Mouse (Mus musculus): ENCODE measurements at regions not wholly inside any gene's neighbourhood (a gene's known extent, or its start where the extent isn't known, plus 50 kb on each side); places are given as distances from the start of the nearest gene placed in this dataset.

DNA sequence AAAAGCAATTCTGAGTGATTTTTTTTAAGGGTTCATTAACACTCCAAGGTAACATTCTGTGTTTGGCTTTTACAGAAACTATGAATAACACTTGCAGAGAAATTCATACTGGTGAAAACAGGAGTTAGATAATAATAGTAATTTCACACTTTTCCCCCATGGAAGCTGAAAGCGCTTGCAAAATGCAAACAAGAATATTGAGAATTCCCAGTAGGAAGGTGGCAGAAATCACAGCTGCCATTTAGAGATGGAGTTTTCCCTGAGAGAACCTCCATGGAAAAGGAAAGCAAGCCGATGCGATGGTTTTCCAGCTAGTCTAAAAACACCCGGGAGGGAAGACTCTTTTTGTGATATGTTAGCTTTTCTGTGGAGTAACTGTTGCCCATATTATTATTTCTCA, 174.1 kb upstream of the App start:
- no peak for DNase-seq

DNA sequence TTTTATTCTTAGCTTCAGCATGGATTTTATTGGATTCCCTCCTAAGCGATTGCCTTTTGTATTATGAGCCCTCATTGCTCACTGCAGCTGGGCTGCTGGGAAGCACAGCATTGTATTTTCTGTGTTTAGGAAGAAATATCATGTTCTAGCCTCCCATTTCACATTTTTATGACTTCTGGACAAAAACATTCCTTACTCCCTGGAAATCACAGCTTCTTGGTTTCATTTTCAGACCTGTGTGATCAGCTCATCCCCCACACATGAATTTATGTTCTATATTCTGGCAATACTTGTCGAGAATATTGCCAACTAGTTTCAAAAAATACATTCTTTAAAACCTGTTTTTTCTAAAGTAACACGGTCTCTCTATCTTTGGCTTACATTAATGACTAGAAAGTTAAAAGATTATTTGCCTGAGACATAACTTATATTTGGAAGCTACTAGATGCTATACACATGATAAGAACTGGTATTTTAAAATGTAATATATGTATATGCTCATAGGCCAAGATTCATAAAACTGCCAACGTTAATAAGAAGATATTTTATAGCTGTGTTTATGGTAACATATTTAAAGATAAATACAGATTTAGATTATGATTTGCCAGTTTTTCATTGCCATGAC, 163.0 kb upstream of the App start:
- no peak for DNase-seq

DNA sequence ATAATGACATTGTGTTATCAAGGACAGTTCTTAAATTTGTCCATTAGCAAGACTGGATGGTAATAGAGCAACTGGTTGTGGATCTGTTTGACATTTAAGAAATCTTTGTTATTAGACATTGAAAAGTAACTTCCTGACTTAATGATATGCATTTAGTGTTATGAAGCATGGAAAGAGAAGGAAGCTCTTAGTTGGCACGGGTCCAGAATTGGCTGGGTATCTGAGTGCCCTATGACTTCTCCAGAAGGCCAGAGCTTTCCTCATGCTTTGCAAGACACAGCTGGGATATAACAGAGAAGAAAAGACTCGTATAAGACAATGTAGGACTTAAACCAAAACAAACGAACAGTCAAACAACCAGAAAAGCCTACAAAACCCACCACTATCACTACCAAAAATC, 160.0 kb upstream of the App start:
- DNase-seq: peak in 1 of 2 experiments; percentile 8

DNA sequence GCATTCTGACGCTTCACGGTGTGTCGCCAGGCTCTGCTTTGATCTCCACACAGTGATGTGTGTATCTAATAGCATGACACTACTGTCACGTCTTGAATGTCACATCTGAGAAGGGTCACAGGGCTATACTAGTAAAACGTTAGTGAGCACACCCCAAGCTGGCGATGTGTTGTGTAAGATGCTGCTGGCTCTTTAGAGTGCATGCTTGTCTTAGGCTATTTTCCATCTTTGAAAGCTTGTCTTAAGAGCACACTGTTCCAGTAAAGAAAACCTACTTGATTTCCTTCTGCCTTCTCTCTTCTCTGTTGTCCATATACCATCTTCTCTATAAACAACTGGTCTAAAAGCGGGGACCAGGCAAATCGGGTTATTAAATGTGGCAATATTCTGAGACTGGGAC, 138.5 kb upstream of the App start:
- DNase-seq: no peak

DNA sequence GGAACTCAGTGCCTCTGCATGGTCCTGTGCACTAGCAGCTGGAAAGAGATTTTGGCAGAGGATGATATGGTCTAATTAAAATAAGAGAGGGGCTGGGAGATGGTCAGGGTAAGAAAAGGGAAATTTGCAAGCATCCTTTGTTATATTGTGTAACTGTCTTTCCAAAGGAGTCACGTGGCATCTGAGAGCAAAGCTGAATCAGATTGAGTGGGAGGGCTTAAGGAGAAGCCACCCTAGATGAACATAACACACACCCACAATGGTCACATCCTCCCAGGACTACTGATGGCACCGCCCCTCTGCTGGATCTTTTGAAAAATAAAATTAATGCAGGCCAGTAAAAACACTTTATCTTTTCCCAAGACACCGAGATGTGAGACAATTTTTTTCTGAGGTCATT, 135.9 kb upstream of the App start:
- DNase-seq: no peak

DNA sequence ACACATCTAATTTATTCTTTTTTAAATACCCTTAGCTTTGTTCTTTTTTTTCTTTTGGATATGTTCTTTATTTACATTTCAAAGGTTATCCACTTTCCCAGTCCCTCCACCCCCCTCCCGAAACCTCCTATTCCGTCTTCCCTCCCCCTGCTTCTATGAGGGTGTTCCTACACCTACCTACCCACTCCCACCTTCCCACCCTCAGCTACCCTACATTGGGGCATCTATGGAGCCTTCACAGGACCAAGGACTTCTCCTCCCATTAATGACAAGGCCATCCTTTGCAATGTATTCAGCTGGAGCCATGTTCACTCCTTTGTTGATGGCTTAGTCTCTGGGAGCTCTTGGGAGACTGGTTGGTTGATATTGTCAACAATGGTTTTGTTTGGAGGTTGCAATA, 134.9 kb upstream of the App start:
- no peak for DNase-seq

DNA sequence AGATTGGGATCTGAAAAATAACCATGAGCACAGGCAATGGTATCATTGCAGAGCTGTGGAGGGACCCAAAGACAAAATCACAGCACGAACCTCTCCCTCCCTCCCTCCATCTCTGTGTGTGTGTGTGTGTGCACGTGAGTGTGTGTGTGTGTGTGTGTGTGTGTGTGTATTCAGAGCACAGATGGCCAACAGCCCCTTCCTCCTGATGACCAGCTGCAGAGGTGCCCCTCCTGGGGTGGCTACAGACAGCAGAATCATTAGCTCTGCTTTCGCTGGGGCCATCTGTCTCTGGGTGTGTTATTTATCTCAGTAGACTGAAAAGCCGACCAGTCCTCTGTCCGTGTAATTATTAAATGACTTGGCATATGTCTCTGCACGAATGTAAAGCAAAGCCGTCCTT, 134.4 kb upstream of the App start:
- no peak for DNase-seq

DNA sequence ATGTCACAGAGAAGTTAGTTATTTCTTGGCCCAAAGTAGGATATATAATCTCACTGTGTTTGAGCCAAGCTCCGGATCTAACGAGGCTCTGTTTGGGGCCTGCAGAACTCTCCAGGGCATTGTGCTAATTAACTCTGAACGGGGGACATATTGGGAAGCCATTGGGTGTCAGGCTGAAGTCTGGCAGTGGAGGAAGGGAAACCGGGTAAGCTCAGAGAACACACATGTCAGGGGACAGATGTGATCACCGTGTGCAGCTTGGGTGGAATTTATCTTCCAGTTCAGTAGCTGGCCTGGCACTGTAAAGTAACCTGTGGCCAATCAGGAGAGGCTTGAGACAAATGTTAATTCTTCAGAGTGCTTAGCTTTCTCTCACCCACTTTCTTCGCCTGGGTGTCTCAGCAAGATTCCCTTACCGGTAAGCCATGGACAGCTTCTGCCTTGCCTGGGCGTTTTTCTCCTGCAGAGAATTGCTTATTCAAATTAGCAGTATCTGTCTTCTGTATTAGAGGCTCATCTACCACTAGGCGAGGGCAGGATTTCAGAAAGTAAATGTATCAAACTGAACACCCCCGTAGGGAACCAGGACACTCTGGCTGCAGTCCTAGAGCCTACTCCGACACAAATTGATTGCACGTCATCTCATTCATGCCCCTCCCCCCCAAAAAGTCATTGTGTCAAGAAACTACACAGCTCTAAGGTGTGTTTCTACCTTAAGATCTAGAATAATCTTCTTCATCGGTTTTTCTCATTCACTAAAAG, 126.7 kb upstream of the App start:
- no peak for DNase-seq

DNA sequence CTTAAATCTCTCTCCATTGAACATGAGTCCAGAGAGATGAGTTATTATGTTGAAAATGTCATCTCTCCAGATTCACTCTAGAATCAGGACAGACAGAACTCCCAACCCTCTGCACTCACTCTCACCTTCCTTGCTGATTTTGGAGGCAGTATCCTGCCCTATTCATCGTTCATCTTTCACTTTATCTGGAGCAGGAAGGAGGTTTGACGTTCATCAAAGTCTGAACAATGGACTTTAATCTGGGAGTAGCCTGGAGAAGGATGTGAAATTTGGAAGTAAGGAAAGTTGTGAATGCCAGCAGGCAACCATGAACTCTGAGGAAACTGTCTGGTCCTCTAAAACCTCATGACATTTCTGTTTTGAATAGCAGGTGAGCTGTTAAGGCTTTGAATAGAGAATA, 125.0 kb upstream of the App start:
- DNase-seq: no peak

DNA sequence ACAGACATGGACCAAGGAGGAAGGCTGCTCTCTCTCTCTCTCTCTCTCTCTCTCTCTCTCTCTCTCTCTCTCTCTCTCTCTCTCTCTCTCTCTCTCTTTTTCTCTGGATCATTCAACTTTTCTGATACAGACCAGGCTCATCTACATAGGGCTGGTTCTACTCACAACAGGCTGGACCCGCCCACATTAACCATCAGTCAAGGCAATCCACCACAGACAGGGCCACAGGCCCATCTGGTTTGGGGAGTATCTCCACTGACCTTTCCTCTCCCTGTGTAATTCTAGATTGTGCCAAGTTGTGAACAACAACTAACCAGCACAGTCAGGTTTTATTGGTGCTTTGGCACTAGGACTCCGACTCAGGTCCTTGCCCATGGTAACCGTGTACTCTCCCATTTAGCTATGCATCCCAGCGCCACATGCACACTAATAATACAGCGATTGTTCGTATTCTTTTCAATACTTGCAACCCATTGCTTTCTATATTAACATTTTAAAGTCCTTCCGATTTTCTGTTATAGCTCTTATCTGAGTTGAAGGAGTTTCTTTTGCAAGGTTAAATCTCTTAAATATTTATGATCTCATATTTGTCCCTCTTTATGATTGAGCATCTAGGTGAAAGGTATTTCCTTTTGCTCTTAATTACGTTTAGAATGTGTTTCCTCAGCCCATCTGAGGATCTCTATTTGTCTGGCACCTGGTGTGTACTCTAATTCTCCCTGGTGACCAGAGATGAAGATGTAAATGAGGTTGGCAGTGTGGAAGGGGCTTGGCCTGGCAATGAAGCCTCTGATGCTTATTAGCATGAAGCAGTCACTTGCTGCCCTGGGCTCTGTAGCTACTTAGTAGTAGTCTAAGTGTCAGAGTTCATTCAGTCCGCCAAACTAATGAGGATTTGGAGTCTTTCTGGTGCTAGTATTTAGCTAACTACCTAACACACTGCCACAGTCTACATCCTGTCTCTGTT, 117.7 kb upstream of the App start:
- DNase-seq: no peak

DNA sequence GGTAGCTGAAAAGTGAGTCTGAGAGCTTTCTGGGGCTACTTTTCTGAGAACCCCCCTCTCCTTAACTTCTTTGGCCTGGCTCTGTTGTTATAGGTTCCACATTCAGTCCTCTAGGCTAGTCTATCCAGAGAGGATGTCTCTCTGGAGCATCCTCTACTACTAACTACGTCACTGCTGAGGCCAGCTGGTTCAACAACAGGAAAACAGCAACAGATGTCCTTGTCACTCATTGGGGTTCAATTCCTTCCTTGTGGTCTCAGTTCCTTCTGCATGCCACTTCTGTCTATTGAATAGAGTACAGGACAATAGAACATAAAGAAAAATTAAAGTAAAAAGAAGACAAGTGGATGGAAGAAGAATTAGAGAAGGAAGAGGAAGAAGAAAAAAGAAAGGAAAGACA, 104.3 kb upstream of the App start:
- no peak for DNase-seq

DNA sequence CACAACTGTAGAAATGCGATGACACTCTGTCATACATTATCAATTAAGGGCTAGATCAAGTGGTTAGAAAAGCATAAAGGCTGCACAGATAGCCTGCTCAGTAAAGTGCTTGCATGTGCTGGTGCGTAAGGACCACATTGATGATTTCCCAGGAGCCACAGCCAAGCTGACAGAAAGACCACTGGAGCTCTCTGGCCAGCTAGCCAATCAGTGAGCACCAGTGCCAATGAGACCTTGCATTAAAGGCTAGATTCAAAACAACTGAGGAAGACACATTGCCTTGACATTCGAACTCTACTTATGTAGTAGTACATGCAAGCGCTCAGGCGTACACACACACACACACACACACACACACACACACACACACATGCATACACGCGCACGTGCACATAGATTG, 96.1 kb upstream of the App start:
- DNase-seq: no peak

DNA sequence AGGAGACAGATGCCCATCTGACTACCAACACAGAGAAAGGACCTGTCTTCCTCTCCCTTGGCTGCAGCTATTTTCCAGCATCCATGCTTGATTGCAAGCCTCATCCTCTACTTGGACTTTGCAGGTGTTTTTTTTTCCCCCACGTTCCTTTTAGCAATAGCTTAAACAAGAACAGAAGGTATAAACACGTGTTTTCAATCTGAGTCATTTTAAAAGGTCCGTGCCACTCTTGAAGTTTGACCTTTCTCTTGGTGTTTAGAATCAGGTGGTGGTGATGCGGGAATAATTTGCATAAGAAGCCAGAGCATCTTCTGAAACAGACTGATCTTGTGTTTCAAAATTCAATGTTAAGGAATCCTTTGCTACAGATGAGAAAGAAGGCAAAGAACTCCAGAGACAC, 86.3 kb upstream of the App start:
- no peak for DNase-seq

DNA sequence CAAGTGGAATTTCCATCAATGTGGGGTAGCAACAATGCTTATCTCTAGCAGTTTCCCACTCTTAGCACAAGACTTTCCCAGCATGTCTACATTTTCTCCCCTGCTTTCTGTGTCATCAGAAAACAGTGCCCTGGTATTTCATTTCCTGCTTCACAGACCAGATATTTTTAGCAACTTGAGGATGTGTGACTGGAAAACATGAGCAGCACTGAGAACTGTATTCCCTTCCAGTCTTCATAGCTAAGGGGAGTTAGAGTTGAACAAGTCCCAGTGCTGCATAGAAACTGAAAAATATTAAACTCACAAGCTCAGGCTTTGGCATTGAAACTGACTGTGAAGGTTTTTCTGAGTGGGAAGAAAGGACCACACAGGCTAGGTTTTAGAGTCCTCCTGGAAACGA, 73.7 kb upstream of the App start:
- no peak for DNase-seq

DNA sequence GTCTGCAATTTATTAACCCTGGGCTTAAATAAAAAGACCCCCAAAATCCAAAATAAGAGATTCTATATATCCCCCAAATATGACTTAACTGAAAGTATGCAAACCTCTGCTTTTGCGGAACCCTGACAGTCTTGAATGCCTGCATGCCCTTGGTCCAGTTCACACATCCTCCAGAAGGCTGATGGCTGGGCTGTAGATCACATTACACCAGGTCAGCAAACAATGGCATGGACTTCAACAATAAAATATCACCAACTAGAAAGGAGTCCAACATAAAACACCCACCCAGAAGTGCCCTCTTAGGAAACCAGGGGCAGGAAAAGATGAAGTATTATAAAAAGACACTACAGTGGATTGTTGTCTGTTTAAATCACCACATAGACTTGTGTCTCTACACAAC, 59.5 kb upstream of the App start:
- no peak for DNase-seq

DNA sequence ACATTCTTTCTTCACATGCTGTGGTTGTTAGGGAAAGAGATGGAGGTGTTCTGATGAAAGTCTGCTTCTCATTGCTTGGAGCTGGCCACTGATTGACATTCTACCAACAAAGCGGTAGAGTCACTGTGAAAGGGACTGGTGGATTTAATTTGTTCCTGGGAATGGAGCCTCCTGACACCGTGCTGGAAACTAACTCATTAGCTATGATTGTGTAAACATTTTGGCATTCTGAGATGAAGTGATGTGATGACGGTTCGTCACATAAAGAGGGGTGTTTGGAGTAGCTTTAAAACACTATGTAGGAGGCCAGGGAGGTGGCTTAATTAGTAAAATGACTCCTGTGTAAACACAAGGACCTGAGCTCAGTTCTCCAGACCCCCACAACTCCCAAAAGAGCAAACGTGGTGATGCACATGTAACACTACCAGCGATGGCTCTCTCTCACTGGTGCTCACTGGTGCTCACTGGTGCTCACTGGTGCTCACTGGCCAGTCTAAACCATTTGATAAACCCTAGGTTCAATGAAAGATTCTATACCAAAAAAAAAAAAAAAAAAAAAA, 58.4 kb upstream of the App start:
- no peak for DNase-seq

DNA sequence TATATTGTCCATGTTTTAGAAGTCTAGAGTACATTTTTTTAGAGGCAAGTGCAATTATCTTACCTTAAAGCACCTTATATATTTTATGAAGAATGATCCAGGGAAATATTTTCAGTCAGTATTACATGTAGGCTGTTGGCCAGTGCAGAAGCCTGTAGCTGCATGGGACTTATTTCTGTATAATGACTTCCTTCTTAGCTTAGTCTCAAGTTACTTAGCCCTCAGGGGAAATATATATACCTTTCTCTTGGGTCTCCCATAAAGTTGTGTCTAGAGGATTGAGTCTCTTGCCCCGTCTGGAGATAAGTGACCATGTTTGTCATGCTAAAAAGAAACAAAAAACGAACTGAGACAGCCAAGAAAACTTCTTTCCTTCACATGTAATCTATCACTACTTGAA, 57.8 kb upstream of the App start:
- no peak for DNase-seq

DNA sequence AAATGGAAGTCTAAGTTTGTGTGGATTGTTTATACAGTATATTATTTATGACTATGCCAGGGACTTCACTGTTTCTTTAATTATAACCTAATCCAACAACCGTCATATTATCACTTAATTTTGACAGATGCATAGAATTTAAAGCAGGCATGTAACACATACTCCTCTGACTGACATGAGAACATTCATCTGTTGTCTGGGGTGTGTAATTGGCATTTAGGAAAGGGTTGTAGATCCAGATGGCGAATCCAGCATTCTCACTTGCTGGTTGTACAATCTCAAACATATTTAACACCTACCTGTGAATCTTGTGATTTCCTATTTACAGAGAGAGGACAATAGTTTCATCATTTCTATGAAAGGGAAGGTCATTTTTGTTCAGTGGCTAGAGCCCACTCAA, 50.8 kb upstream of the App start:
- no peak for DNase-seq
